Mouse (Mus musculus): ENCODE results near the gene S100a4. TPM values are rescaled to one million over a fixed set of nuclear protein-coding genes. Genes with fewer than 3 reads are reported as not detected.

S100a4 gene
- total and polyA plus RNA-seq, 2 experiments from 2014 or later = 3.0 to 3.1 TPM

DNA sequence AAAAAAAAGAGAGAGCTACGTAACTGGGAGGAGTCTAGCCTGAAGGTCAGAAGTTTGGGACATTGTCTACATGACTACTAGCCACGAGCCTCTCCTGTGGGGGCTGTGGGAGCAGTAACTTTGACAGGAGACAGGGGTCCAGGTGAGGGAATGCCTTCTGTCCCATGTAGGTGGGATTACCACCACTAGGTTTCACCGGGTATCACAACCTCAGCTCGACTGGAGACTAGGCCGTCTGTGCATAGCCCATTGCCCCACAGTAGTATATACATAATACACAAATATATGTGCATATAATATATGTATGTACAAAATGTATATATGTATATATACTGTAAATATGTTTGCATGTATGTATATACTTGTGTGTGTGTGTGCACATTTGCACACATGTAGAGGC is 22.4 kb upstream of the S100a4 start:
- TF ChIP-seq CTCF (IDR thresholded peaks at IDR 0.05; ENCODE audit: low read depth) = no peak
- no peaks in the 10 kb centered on the region for H3K27me3 ChIP-seq (ENCODE audit: insufficient read depth, low read length)
- ATAC-seq (no peak), DNase-seq (ENCODE audit: low spot score) (no peak)
- no peaks in the 10 kb centered on the region for H3K36me3 ChIP-seq (ENCODE audit: insufficient read depth, low read length)
- no peaks in the 10 kb centered on the region for H3K4me1 ChIP-seq (ENCODE audit: insufficient read depth, low read length)
- no peak overlapping the region for H3K9ac ChIP-seq (replicated peaks; ENCODE audit: low read length)
- H3K9me3 ChIP-seq (ENCODE audit: low read length) = no peaks in the 10 kb centered on the region
- no peak overlapping the region for H3K4me2 ChIP-seq (ENCODE audit: low read depth, low read length)
- WGBS = 98% methylated on average over 5 of the region's 5 CpGs
- H3K27ac ChIP-seq = no peak overlapping the region
- H3K4me3 ChIP-seq (ENCODE audit: low read length) = no peak overlapping the region

DNA sequence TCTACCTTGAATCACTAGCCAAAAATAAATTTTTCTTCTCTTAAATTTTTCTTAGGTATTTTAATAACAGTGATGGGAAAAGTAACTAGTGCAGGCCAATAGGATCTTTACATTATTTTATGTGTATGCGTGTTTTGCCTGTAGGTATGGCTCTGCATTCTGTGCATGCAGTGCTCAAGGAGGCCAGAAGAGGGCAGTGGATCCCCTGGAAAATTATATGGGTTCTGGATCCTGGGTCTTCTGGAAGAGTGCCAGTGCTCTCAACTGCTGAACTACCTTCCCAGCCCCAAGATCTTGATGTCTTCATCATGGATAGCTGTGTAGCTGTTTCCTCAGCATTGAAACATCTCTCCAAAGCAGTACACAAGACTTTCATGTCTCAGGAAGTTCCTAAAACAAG is 21.4 kb upstream of the S100a4 start:
- no peak for ATAC-seq
- Histone ChIP-seq H3K9ac (replicated peaks; ENCODE audit: low read length) (no peak overlapping the region), H3K27ac (no peak overlapping the region), H3K9me3 (ENCODE audit: low read length) (no peaks in the 10 kb centered on the region), H3K27me3 (ENCODE audit: insufficient read depth, low read length) (no peaks in the 10 kb centered on the region), H3K4me2 (ENCODE audit: low read depth, low read length) (no peak overlapping the region), H3K4me1 (ENCODE audit: insufficient read depth, low read length) (no peaks in the 10 kb centered on the region), H3K36me3 (ENCODE audit: insufficient read depth, low read length) (no peaks in the 10 kb centered on the region), H3K4me3 (ENCODE audit: low read length) (no peak overlapping the region)
- no peak for DNase-seq (ENCODE audit: low spot score)
- WGBS = 100% methylated on average over 1 of the region's 1 CpGs
- peak; percentile 43 for TF ChIP-seq CTCF (IDR thresholded peaks at IDR 0.05; ENCODE audit: low read depth)

DNA sequence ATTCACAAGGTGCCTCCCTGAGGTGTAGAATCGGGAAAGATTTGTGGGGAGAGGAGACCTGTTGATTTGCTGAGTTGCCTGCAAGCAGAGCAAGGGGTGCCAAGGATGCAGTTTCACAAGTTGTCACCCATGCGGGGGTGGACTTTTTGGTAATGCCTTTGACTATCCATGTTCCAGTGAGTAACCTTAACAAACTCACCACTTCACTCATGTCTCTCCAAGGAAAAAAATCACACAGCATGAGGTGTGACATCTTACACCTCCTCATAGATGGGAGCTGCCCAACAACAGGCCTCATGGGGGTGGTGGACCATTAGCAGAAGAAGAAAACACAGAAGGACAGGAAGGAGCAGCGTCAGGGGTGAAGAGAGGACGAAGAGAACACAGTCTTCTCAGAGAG is 21.0 kb upstream of the S100a4 start:
- Histone ChIP-seq H3K27ac (no peak overlapping the region), H3K36me3 (ENCODE audit: insufficient read depth, low read length) (no peaks in the 10 kb centered on the region), H3K4me1 (ENCODE audit: insufficient read depth, low read length) (no peaks in the 10 kb centered on the region), H3K27me3 (ENCODE audit: insufficient read depth, low read length) (no peaks in the 10 kb centered on the region), H3K4me3 (ENCODE audit: low read length) (no peak overlapping the region), H3K9ac (replicated peaks; ENCODE audit: low read length) (no peak overlapping the region), H3K4me2 (ENCODE audit: low read depth, low read length) (no peak overlapping the region), H3K9me3 (ENCODE audit: low read length) (no peaks in the 10 kb centered on the region)
- WGBS = 91% methylated on average over 4 of the region's 4 CpGs
- DNase-seq (ENCODE audit: low spot score) = no peak
- no peak for TF ChIP-seq CTCF (IDR thresholded peaks at IDR 0.05; ENCODE audit: low read depth)
- ATAC-seq = no peak

DNA sequence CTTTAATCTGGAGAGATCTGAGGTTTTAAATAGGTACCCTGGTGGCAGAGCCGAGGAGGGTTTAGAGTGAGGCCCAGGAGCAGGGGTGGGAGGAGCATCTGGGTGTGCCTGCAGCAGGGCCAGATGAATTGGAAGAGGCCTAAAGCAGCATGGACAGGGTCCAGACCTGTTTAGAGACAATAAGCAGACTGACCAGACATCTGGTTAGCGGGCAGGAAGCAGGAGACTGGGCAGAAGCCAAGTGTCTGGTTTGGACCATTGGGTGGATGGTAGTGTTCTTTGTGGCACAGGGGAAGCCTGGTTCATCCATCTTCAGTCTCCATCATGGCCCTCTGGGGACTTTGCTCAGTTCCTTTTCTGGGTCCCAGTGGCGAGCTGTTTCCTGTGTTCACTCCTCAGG is 19.7 kb upstream of the S100a4 start:
- no peaks in the 10 kb centered on the region for H3K27me3 ChIP-seq (ENCODE audit: insufficient read depth, low read length)
- DNase-seq (ENCODE audit: low spot score) (peak; percentile 22), ATAC-seq (peak; percentile 46; the same call in 1 of the 2 replicates)
- H3K4me3 ChIP-seq (ENCODE audit: low read length) = no peak overlapping the region
- no peak for TF ChIP-seq CTCF (IDR thresholded peaks at IDR 0.05; ENCODE audit: low read depth)
- WGBS = 51% methylated on average over 3 of the region's 3 CpGs
- H3K4me2 ChIP-seq (ENCODE audit: low read depth, low read length) = no peak overlapping the region
- H3K27ac ChIP-seq = no peak overlapping the region
- H3K36me3 ChIP-seq (ENCODE audit: insufficient read depth, low read length) = no peaks in the 10 kb centered on the region
- no peaks in the 10 kb centered on the region for H3K9me3 ChIP-seq (ENCODE audit: low read length)
- H3K4me1 ChIP-seq (ENCODE audit: insufficient read depth, low read length) = no peaks in the 10 kb centered on the region
- H3K9ac ChIP-seq (replicated peaks; ENCODE audit: low read length) = no peak overlapping the region

DNA sequence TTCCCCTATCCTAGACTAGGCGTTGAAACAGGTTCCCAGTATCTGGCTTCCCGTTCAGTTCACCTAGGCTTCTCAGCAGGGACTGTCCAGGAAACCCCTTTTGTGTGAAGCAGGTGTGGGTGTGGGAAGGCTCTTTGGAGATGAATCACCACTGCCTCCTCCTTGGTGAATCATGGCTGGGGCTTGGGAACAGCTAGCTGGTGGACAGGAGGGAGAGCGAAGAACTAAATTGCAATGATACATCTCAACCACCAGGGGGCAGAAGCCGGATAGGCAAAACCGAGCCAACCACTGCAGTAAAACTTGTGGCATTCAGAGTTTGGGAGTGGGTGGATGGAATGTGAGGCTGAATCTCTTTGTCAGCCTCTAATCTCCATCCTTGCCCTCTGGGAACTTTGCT is 18.0 kb upstream of the S100a4 start:
- Histone ChIP-seq H3K27me3 (ENCODE audit: insufficient read depth, low read length) (no peaks in the 10 kb centered on the region), H3K27ac (no peak overlapping the region), H3K4me2 (ENCODE audit: low read depth, low read length) (no peak overlapping the region), H3K4me1 (ENCODE audit: insufficient read depth, low read length) (no peaks in the 10 kb centered on the region), H3K4me3 (ENCODE audit: low read length) (no peak overlapping the region), H3K36me3 (ENCODE audit: insufficient read depth, low read length) (no peaks in the 10 kb centered on the region), H3K9me3 (ENCODE audit: low read length) (no peaks in the 10 kb centered on the region), H3K9ac (replicated peaks; ENCODE audit: low read length) (no peak overlapping the region)
- DNase-seq (ENCODE audit: low spot score) = peak; percentile 73
- peak; percentile 87 for TF ChIP-seq CTCF (IDR thresholded peaks at IDR 0.05; ENCODE audit: low read depth)
- ATAC-seq = peak; percentile 50
- 33% methylated on average over 5 of the region's 5 CpGs for WGBS

DNA sequence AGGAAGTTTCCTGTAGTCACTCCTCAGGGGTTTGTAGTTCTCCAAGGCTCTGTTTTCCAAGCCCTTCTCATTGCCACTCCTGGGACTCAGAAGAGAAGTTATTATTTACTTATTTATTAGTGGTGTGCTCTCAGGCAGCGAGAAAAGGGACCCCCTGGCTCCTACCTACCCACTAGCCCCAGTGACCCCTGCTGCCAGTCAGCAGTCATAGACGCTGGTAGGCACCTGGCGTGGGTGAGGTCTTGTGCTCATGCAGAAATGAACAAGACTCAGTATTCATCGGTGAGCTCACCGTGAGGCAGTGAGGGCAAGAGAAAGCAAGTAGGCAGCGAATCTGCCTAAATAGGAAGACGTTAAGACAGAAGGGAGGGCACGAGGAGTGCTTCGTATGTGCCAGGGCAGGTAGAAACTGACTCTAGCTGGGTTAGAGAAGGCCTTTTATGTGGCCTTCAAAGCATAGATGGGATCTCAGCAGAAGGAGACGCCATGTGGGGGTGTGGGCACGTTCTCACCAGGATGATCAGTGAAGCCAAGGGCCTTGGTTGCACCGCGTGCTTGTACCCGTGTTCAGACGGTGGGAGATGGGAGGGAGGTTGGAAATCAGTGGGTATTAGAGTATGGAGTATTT is 17.4 kb upstream of the S100a4 start:
- H3K27me3 ChIP-seq (ENCODE audit: insufficient read depth, low read length) = no peaks in the 10 kb centered on the region
- ATAC-seq (no peak), DNase-seq (ENCODE audit: low spot score) (no peak)
- H3K9ac ChIP-seq (replicated peaks; ENCODE audit: low read length) = no peak overlapping the region
- no peaks in the 10 kb centered on the region for H3K36me3 ChIP-seq (ENCODE audit: insufficient read depth, low read length)
- H3K27ac ChIP-seq = no peak overlapping the region
- H3K4me1 ChIP-seq (ENCODE audit: insufficient read depth, low read length) = no peaks in the 10 kb centered on the region
- 85% methylated on average over 15 of the region's 15 CpGs for WGBS
- no peak for TF ChIP-seq CTCF (IDR thresholded peaks at IDR 0.05; ENCODE audit: low read depth)
- H3K4me3 ChIP-seq (ENCODE audit: low read length) = no peak overlapping the region
- H3K4me2 ChIP-seq (ENCODE audit: low read depth, low read length) = no peak overlapping the region
- H3K9me3 ChIP-seq (ENCODE audit: low read length) = no peaks in the 10 kb centered on the region

DNA sequence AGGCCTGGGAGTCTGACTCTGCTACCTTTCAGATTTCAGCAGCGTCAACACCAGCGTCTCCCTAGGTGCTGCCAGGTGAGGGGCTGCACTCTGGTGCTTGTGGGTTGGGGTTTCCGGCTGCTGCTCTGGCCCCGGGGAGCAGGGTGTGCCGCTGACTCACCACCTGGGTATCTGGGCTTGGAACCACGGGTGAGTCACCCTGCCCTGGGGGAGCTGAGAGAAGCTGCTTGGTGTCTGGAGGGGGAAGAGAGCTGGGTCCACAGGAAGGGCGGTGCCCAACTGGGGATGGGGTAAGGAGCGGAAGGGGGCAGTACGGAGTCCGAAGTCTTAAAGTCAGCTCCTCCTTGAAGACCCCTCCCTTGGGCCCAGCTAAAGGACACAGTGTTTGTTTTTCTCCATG is 16.7 kb upstream of the S100a4 start:
- Histone ChIP-seq H3K9me3 (ENCODE audit: low read length) (no peaks in the 10 kb centered on the region), H3K36me3 (ENCODE audit: insufficient read depth, low read length) (no peaks in the 10 kb centered on the region), H3K4me1 (ENCODE audit: insufficient read depth, low read length) (no peaks in the 10 kb centered on the region), H3K4me3 (ENCODE audit: low read length) (no peak overlapping the region), H3K27ac (no peak overlapping the region), H3K4me2 (ENCODE audit: low read depth, low read length) (no peak overlapping the region), H3K27me3 (ENCODE audit: insufficient read depth, low read length) (no peaks in the 10 kb centered on the region), H3K9ac (replicated peaks; ENCODE audit: low read length) (no peak overlapping the region)
- ATAC-seq = no peak
- no peak for DNase-seq (ENCODE audit: low spot score)
- WGBS = 70% methylated on average over 10 of the region's 10 CpGs
- no peak for TF ChIP-seq CTCF (IDR thresholded peaks at IDR 0.05; ENCODE audit: low read depth)
